Mouse (Mus musculus) testis, adult 2 months (tissue): Measurements from ENCODE around the gene Kif2c. TPM values are rescaled to one million over a fixed set of nuclear protein-coding genes. Genes with fewer than 3 reads are reported as not detected.

ENCODE experiments used
- H3K27ac ChIP-seq: fragments of 200-500 bp; 2 replicates; pipeline ENCODE4 v1.5.1; 2012; ENCODE audit warnings: low read depth, low read length; ENCODE audit not compliant: control insufficient read depth, insufficient read depth
- H3K27me3 ChIP-seq: fragments of 200-500 bp; 2 replicates; pipeline ENCODE4 v1.6.1; 2012; ENCODE audit warnings: mild to moderate bottlenecking, low read length, moderate library complexity; ENCODE audit not compliant: control insufficient read depth, insufficient read depth
- H3K36me3 ChIP-seq: fragments of 200-500 bp; 2 replicates; pipeline ENCODE4 v1.6.1; 2012; ENCODE audit warnings: mild to moderate bottlenecking, low read length; ENCODE audit not compliant: control insufficient read depth, insufficient read depth
- H3K4me1 ChIP-seq: fragments of 200-500 bp; 2 replicates; pipeline ENCODE4 v1.6.1; 2012; ENCODE audit warnings: low read length; ENCODE audit not compliant: control insufficient read depth, insufficient read depth
- H3K4me3 ChIP-seq: fragments of 200-500 bp; 2 replicates; pipeline ENCODE4 v1.5.1; 2012; ENCODE audit warnings: low read depth, mild to moderate bottlenecking, low read length, moderate library complexity, mixed read lengths; ENCODE audit not compliant: control insufficient read depth
- CTCF ChIP-seq: fragments of 200-500 bp; IDR thresholded peaks from 2 replicates; pipeline ENCODE4 v1.5.1; 2012; ENCODE audit warnings: low read depth, mild to moderate bottlenecking, inconsistent platforms, low read length, moderate library complexity; ENCODE audit not compliant: control insufficient read depth, insufficient read depth, insufficient replicate concordance
- POLR2A ChIP-seq: fragments of 200-500 bp; IDR thresholded peaks from 2 replicates; pipeline ENCODE4 v1.6.1; 2012; ENCODE audit warnings: low read depth, mild to moderate bottlenecking, inconsistent platforms, low read length, moderate library complexity; ENCODE audit not compliant: control insufficient read depth
- polyA plus RNA-seq: library from polyadenylated mRNA; depleted of rRNA; stranded (reverse); fragments of >200 nt; gene quantifications from 2 replicates; pipeline ENCODE4 v1.2.3, GENCODE M21; 2012; rRNA removed

The Kif2c gene
- 307 and 325 TPM in 2 replicates for polyA plus RNA-seq

GRCm38 (mm10) chr4:117181863-117182758, at the start of gene Kif2c:
Kif2c (minus strand) TSS chr4:117182639.
- H3K27ac ChIP-seq: peak within 1 kb of the TSS; percentile 97
- no peaks in the 10 kb centered on the region for H3K4me1 ChIP-seq
- TF ChIP-seq CTCF: no peak
- TF ChIP-seq POLR2A: peak; percentile 38; the same call in 1 of the 2 replicates
- H3K27me3 ChIP-seq: no peaks in the 10 kb centered on the region
- H3K4me3 ChIP-seq: peak within 1 kb of the TSS; percentile 99
- H3K36me3 ChIP-seq: peaks cover 3% of the 10 kb centered on the region

GRCm38 (mm10) chr4:117231208-117231607, 48.8 kb upstream of the Kif2c start:
- Histone ChIP-seq H3K27ac (no peak overlapping the region), H3K36me3 (no peaks in the 10 kb centered on the region; the same call in 1 of the 2 replicates), H3K4me1 (no peaks in the 10 kb centered on the region), H3K27me3 (no peaks in the 10 kb centered on the region), H3K4me3 (no peak overlapping the region)
- no peak for TF ChIP-seq POLR2A
- TF ChIP-seq CTCF: no peak

- H3K4me1 ChIP-seq: no peaks in the 10 kb centered on the region
- TF ChIP-seq CTCF (peak; percentile 63; the same call in 1 of the 2 replicates), POLR2A (no peak)
- no peaks in the 10 kb centered on the region for H3K27me3 ChIP-seq
- H3K27ac ChIP-seq: no peak overlapping the region
- no peaks in the 10 kb centered on the region; the same call in 1 of the 2 replicates for H3K36me3 ChIP-seq
- no peak overlapping the region for H3K4me3 ChIP-seq
Observed at GRCm38 (mm10) chr4:117230331-117230730, 47.9 kb upstream of the Kif2c start.

- Histone ChIP-seq H3K27ac (no peak overlapping the region), H3K4me1 (no peaks in the 10 kb centered on the region), H3K27me3 (no peaks in the 10 kb centered on the region), H3K4me3 (no peak overlapping the region), H3K36me3 (no peaks in the 10 kb centered on the region; the same call in 1 of the 2 replicates)
- TF ChIP-seq POLR2A: no peak
Observed at GRCm38 (mm10) chr4:117229590-117229989, 47.2 kb upstream of the Kif2c start.

- Histone ChIP-seq H3K27ac (no peak overlapping the region), H3K36me3 (no peaks in the 10 kb centered on the region), H3K4me3 (no peak overlapping the region), H3K4me1 (no peaks in the 10 kb centered on the region), H3K27me3 (no peaks in the 10 kb centered on the region)
- no peak for TF ChIP-seq CTCF
- TF ChIP-seq POLR2A: no peak
Observed at GRCm38 (mm10) chr4:117225250-117225649, 42.8 kb upstream of the Kif2c start.

- H3K27me3 ChIP-seq: no peaks in the 10 kb centered on the region
- no peak for TF ChIP-seq POLR2A
- no peak for TF ChIP-seq CTCF
- no peak overlapping the region for H3K4me3 ChIP-seq
- H3K4me1 ChIP-seq: no peaks in the 10 kb centered on the region
- H3K27ac ChIP-seq: no peak overlapping the region
- H3K36me3 ChIP-seq: no peaks in the 10 kb centered on the region
Observed at GRCm38 (mm10) chr4:117224122-117224521, 41.7 kb upstream of the Kif2c start.

- H3K27ac ChIP-seq: no peak overlapping the region
- H3K27me3 ChIP-seq: no peaks in the 10 kb centered on the region
- no peaks in the 10 kb centered on the region for H3K36me3 ChIP-seq
- no peak overlapping the region for H3K4me3 ChIP-seq
- no peaks in the 10 kb centered on the region for H3K4me1 ChIP-seq
- TF ChIP-seq POLR2A (no peak), CTCF (no peak)
Observed at GRCm38 (mm10) chr4:117223001-117223400, 40.6 kb upstream of the Kif2c start.

GRCm38 (mm10) chr4:117221836-117222235, 39.4 kb upstream of the Kif2c start:
- Histone ChIP-seq H3K27ac (no peak overlapping the region), H3K4me1 (no peaks in the 10 kb centered on the region), H3K27me3 (no peaks in the 10 kb centered on the region), H3K4me3 (no peak overlapping the region), H3K36me3 (no peaks in the 10 kb centered on the region)
- no peak for TF ChIP-seq CTCF
- no peak for TF ChIP-seq POLR2A
